ENCODE assay signal across 28 mouse cellular contexts in genomic region chr13:55430566-55430965, GRCm38 (mm10). TPM values are rescaled to one million over a fixed set of nuclear protein-coding genes. Genes with fewer than 3 reads are reported as not detected.
A peak's percentile ranks its signal among the peaks of the same experiment; 100 is the strongest.
DNase-seq lines count a peak whose midpoint lies in the region; ATAC-seq lines count a peak whose summit lies in the region.
"Had no signal": no experiment of that assay in that cellular context is flagged by ENCODE, and none has a peak within 500 bp of the region (broad histone marks: within the 10 kb centered on the region; RNA-seq: fewer than 3 reads in every experiment).

No protein-coding gene starts in this region.

- DNase-seq in adrenal gland, adult 2 months, result peak; percentile 84
- DNase-seq in adrenal gland, postnatal 4 days (ENCODE audit: low spot score in 2 of 2), result no peak
- peak; percentile 3 for DNase-seq in kidney, postnatal 10 days
- no peak for DNase-seq in kidney, adult 8-10 months
- peak; percentile 54 for DNase-seq in 3T3-L1 (ENCODE audit: low read depth, low spot score)
- DNase-seq in adrenal gland, postnatal 25 days, result peak; percentile 46
- DNase-seq in urinary bladder, postnatal 36 days (ENCODE audit: low spot score in 2 of 2), result no peak
- no peak for DNase-seq in hindbrain, embryonic 14.5 days (ENCODE audit: low spot score)
- DNase-seq: cerebellum, adult 2 months; cerebellum, postnatal 14 days; embryo, embryonic 11 days; heart, adult 18-20 months; heart, postnatal 10 days; heart, postnatal 4 days; kidney, adult 11 months had no signal

- H3K4me3 ChIP-seq in hindbrain, embryonic 14.5 days (replicated peaks; ENCODE audit: low read length), result no peak overlapping the region
- H3K4me3 ChIP-seq: embryonic facial prominence, embryonic 15.5 days; erythroblast, embryonic 14.5 days; forebrain, embryonic 15.5 days; heart, embryonic 10.5 days; hindbrain, embryonic 12.5 days had no signal

- H3K36me3 ChIP-seq in hindbrain, embryonic 14.5 days (replicated peaks; ENCODE audit: control insufficient read depth, insufficient read depth), result no peaks in the 10 kb centered on the region
- H3K36me3 ChIP-seq: embryonic facial prominence, embryonic 15.5 days; forebrain, embryonic 15.5 days; heart, embryonic 10.5 days; hindbrain, embryonic 12.5 days had no signal

- H3K27ac ChIP-seq in hindbrain, embryonic 14.5 days, result no peak overlapping the region
- H3K27ac ChIP-seq: embryonic facial prominence, embryonic 15.5 days; forebrain, embryonic 15.5 days; heart, embryonic 10.5 days; hindbrain, embryonic 12.5 days; hindbrain, postnatal 0 days had no signal

- H3K4me1 ChIP-seq in hindbrain, embryonic 14.5 days (replicated peaks; ENCODE audit: control insufficient read depth, insufficient read depth, low read length), result no peaks in the 10 kb centered on the region
- H3K4me1 ChIP-seq: embryonic facial prominence, embryonic 15.5 days; forebrain, embryonic 15.5 days; heart, embryonic 10.5 days; hindbrain, embryonic 12.5 days had no signal

- WGBS in hindbrain, embryonic 14.5 days, result 91% methylated on average over 2 of the region's 2 CpGs

- H3K4me2 ChIP-seq in hindbrain, embryonic 14.5 days (replicated peaks), result no peak overlapping the region
- H3K4me2 ChIP-seq: embryonic facial prominence, embryonic 15.5 days; forebrain, embryonic 15.5 days; hindbrain, embryonic 12.5 days had no signal

- ATAC-seq in hindbrain, embryonic 14.5 days (ENCODE audit: low FRiP score), result no peak
- ATAC-seq: forebrain, embryonic 15.5 days; hindbrain, postnatal 0 days had no signal

- H3K9me3 ChIP-seq in hindbrain, embryonic 14.5 days (ENCODE audit: control insufficient read depth, low read length), result no peaks in the 10 kb centered on the region
- H3K9me3 ChIP-seq: embryonic facial prominence, embryonic 15.5 days; forebrain, embryonic 15.5 days; heart, embryonic 10.5 days had no signal

- H3K27me3 ChIP-seq in hindbrain, embryonic 14.5 days (ENCODE audit: control insufficient read depth, insufficient read depth, low read length), result no peaks in the 10 kb centered on the region
- H3K27me3 ChIP-seq: CH12.LX; embryonic facial prominence, embryonic 15.5 days; forebrain, embryonic 15.5 days; hindbrain, embryonic 12.5 days had no signal

- H3K9ac ChIP-seq in hindbrain, embryonic 14.5 days, result no peak overlapping the region
- H3K9ac ChIP-seq: embryonic facial prominence, embryonic 15.5 days; forebrain, embryonic 15.5 days; hindbrain, embryonic 12.5 days had no signal

RNA-seq across cellular contexts. Expression of gene F12, which starts 4.0 kb away (rescaled TPM):
- total RNA-seq in adrenal gland, adult 2 months (2021), result 1 to 10 TPM in 1 of 2 experiments, not detected in 1; 1.5 TPM
- polyA plus RNA-seq in adrenal gland, adult 2 months (2012; rRNA removed), result 0.10 and 0.34 TPM in 2 replicates
- total RNA-seq in adrenal gland, postnatal 4 days (2021), result 10 to 100 TPM in 1 of 2 experiments, 1 to 10 TPM in 1; 1.3 to 36.6 TPM
- 0.15 and 3.3 TPM in 2 replicates for total RNA-seq in adrenal gland, postnatal 25 days (2021)
- 0.09 and 0.34 TPM in 2 replicates for polyA plus RNA-seq in hindbrain, embryonic 14.5 days (2014; fragmentation: Nextera tagmentation; extraction: Ambion mirVana)
- total RNA-seq: CH12.LX; common myeloid progenitor, adult 5-6 weeks; heart, adult 18-20 months; heart, postnatal 10 days; heart, postnatal 4 days; hindbrain, postnatal 0 days had no signal
- polyA plus RNA-seq: embryonic facial prominence, embryonic 11.5 days; forebrain, embryonic 11.5 days; forebrain, embryonic 15.5 days; heart, embryonic 14.5 days; hindbrain, embryonic 12.5 days had no signal

RNA-seq across cellular contexts. Expression of gene Grk6, which starts 14.3 kb away (rescaled TPM):
- total RNA-seq in adrenal gland, adult 2 months (2021), result 10 to 100 TPM; 28.4 to 36.5 TPM
- 48.5 and 70.5 TPM in 2 replicates for polyA plus RNA-seq in adrenal gland, adult 2 months (2012; rRNA removed)
- 10 to 100 TPM; 54.3 to 56.7 TPM for total RNA-seq in adrenal gland, postnatal 4 days (2021)
- 47.9 and 62.1 TPM in 2 replicates for total RNA-seq in adrenal gland, postnatal 25 days (2021)
- 41.9 and 42.7 TPM in 2 replicates for polyA plus RNA-seq in hindbrain, embryonic 14.5 days (2014; fragmentation: Nextera tagmentation; extraction: Ambion mirVana)

RNA-seq across cellular contexts. Expression of gene Pfn3, which starts 15.5 kb away (rescaled TPM):
- not detected for total RNA-seq in adrenal gland, adult 2 months (2021)
- not detected in 2 replicates for polyA plus RNA-seq in adrenal gland, adult 2 months (2012; rRNA removed)
- total RNA-seq in adrenal gland, postnatal 4 days (2021), result not detected
- not detected in 2 replicates for total RNA-seq in adrenal gland, postnatal 25 days (2021)
- 0.81 and 1.5 TPM in 2 replicates for polyA plus RNA-seq in hindbrain, embryonic 14.5 days (2014; fragmentation: Nextera tagmentation; extraction: Ambion mirVana)
- total RNA-seq: CH12.LX; common myeloid progenitor, adult 5-6 weeks; gastrocnemius, postnatal 4 days; heart, adult 18-20 months; heart, postnatal 10 days; heart, postnatal 4 days had no signal
- polyA plus RNA-seq: cerebellum, adult 2 months; embryonic facial prominence, embryonic 11.5 days; embryonic facial prominence, embryonic 15.5 days; erythroblast, embryonic 14.5 days; forebrain, embryonic 11.5 days; forebrain, embryonic 15.5 days; heart, embryonic 10.5 days; heart, embryonic 14.5 days; hindbrain, embryonic 12.5 days; intestine, embryonic 14.5 days had no signal

RNA-seq across cellular contexts. Expression of gene Slc34a1, which starts 32.6 kb away (rescaled TPM):
- 1 to 10 TPM in 1 of 2 experiments, not detected in 1; 1.3 TPM for total RNA-seq in adrenal gland, adult 2 months (2021)
- polyA plus RNA-seq in adrenal gland, adult 2 months (2012; rRNA removed), result 0.29 TPM in 1 of 2 replicates, not detected in the other
- total RNA-seq in adrenal gland, postnatal 4 days (2021), result 100 to 1,000 TPM in 1 of 2 experiments, 1 to 10 TPM in 1; 3.5 to 132 TPM
- not detected in 2 replicates for total RNA-seq in adrenal gland, postnatal 25 days (2021)
- polyA plus RNA-seq in hindbrain, embryonic 14.5 days (2014; fragmentation: Nextera tagmentation; extraction: Ambion mirVana), result 0.14 TPM in 1 of 2 replicates, not detected in the other
- total RNA-seq: CH12.LX; common myeloid progenitor, adult 5-6 weeks; gastrocnemius, postnatal 4 days; heart, adult 18-20 months; heart, postnatal 10 days; heart, postnatal 4 days; hindbrain, postnatal 0 days had no signal
- polyA plus RNA-seq: cerebellum, adult 2 months; embryonic facial prominence, embryonic 11.5 days; erythroblast, embryonic 14.5 days; forebrain, embryonic 11.5 days; forebrain, embryonic 15.5 days; heart, embryonic 10.5 days; heart, embryonic 14.5 days; hindbrain, embryonic 12.5 days; hindbrain, postnatal 0 days; intestine, embryonic 14.5 days had no signal

RNA-seq across cellular contexts. Expression of gene Prr7, which starts 33.5 kb away (rescaled TPM):
- 1 to 10 TPM; 1.5 to 4.1 TPM for total RNA-seq in adrenal gland, adult 2 months (2021)
- 59.0 and 66.3 TPM in 2 replicates for polyA plus RNA-seq in adrenal gland, adult 2 months (2012; rRNA removed)
- 1 to 10 TPM; 6.4 to 8.0 TPM for total RNA-seq in adrenal gland, postnatal 4 days (2021)
- 3.8 and 3.9 TPM in 2 replicates for total RNA-seq in adrenal gland, postnatal 25 days (2021)
- 6.3 and 8.9 TPM in 2 replicates for polyA plus RNA-seq in hindbrain, embryonic 14.5 days (2014; fragmentation: Nextera tagmentation; extraction: Ambion mirVana)

Comparison
In these comparisons a context has a peak if more than half of its experiments do, and no peak if none do; other contexts are left out.
1. DNase-seq: peak in adrenal gland, adult 2 months (single experiment), kidney, postnatal 10 days (single experiment), 3T3-L1 (single experiment) and adrenal gland, postnatal 25 days (single experiment); none in adrenal gland, postnatal 4 days (0 of 2), kidney, adult 8-10 months (0 of 2), urinary bladder, postnatal 36 days (0 of 2) and hindbrain, embryonic 14.5 days (single experiment).